Mouse (Mus musculus) liver, adult (tissue): Measurements from ENCODE around the gene Igsf21.

ENCODE experiments used
- GATA4 ChIP-seq: IDR thresholded peaks from 2 replicates; pipeline ENCODE4 v1.6.1; 2014; ENCODE audit warnings: mild to moderate bottlenecking, low read length; ENCODE audit not compliant: insufficient replicate concordance

Gene Igsf21

GRCm38 (mm10) chr4:140245286-140246179, 1.1 kb downstream of the Igsf21 start:
- no peak for TF ChIP-seq GATA4

- TF ChIP-seq GATA4, result no peak
These were observed 1.7 kb downstream of the Igsf21 start for GRCm38 (mm10) chr4:140244835-140245234.

- no peak for TF ChIP-seq GATA4
These were observed 2.3 kb downstream of the Igsf21 start for GRCm38 (mm10) chr4:140244161-140244813.

GRCm38 (mm10) chr4:140243231-140243630, 3.4 kb downstream of the Igsf21 start:
- no peak for TF ChIP-seq GATA4

- TF ChIP-seq GATA4, result no peak
These were observed 4.3 kb downstream of the Igsf21 start for GRCm38 (mm10) chr4:140242291-140242690.

- no peak for TF ChIP-seq GATA4
These were observed 9.3 kb downstream of the Igsf21 start for GRCm38 (mm10) chr4:140237305-140237741.

GRCm38 (mm10) chr4:140235361-140236153, 11.0 kb downstream of the Igsf21 start:
- no peak for TF ChIP-seq GATA4

GRCm38 (mm10) chr4:140234412-140235205, 12.0 kb downstream of the Igsf21 start:
- no peak for TF ChIP-seq GATA4

- no peak for TF ChIP-seq GATA4
These were observed 18.7 kb downstream of the Igsf21 start for GRCm38 (mm10) chr4:140227837-140228236.

GRCm38 (mm10) chr4:140225204-140225603, 21.4 kb downstream of the Igsf21 start:
- TF ChIP-seq GATA4, result no peak

- TF ChIP-seq GATA4, result no peak
These were observed 22.1 kb downstream of the Igsf21 start for GRCm38 (mm10) chr4:140224451-140224850.

GRCm38 (mm10) chr4:140223067-140223466, 23.5 kb downstream of the Igsf21 start:
- TF ChIP-seq GATA4, result no peak

- no peak for TF ChIP-seq GATA4
These were observed 26.1 kb downstream of the Igsf21 start for GRCm38 (mm10) chr4:140220326-140221093.
